Mouse (Mus musculus) liver, adult 10 weeks (tissue): ENCODE measurements around the gene Hnrnpul2. TPM values are rescaled to one million over a fixed set of nuclear protein-coding genes. Genes with fewer than 3 reads are reported as not detected.

Source experiments
- polyA plus RNA-seq: library from polyadenylated mRNA; stranded (reverse); fragments of 350-450 nt; fragmentation: Illumina TruSeq; extraction: RNeasy Lipid Tissue Mini Kit (QIAGEN cat#74804); gene quantifications from one replicate; pipeline ENCODE4 v1.2.3, GENCODE M21; 2014; ENCODE audit warnings: low read depth, low replicate concordance

Hnrnpul2 gene
- polyA plus RNA-seq, 1 experiment from 2014 or later = 49.7 TPM

Other genes with a start within 250 kb of the Hnrnpul2 start
- not detected for gene Slc22a8, start 228.8 kb upstream of the Hnrnpul2 start, polyA plus RNA-seq
- not detected for gene Slc22a6, start 202.0 kb upstream of the Hnrnpul2 start, polyA plus RNA-seq
- gene Chrm1, start 156.2 kb upstream of the Hnrnpul2 start, polyA plus RNA-seq = 0.08 TPM
- 49.2 TPM for gene Slc3a2, start 96.6 kb upstream of the Hnrnpul2 start, polyA plus RNA-seq
- gene Wdr74, start 84.2 kb upstream of the Hnrnpul2 start, polyA plus RNA-seq = 8.7 TPM
- not detected for gene 1700092M07Rik, start 79.3 kb upstream of the Hnrnpul2 start, polyA plus RNA-seq
- gene Stx5a, start 78.6 kb upstream of the Hnrnpul2 start, polyA plus RNA-seq = 45.2 TPM
- gene Nxf1, start 62.9 kb upstream of the Hnrnpul2 start, polyA plus RNA-seq = 39.4 TPM
- gene Tmem223, start 49.0 kb upstream of the Hnrnpul2 start, polyA plus RNA-seq = 19.2 TPM
- 30.8 TPM for gene Tmem179b, start 45.5 kb upstream of the Hnrnpul2 start, polyA plus RNA-seq
- gene Taf6l, start 33.6 kb upstream of the Hnrnpul2 start, polyA plus RNA-seq = not detected
- 19.2 TPM for gene Polr2g, start 21.4 kb upstream of the Hnrnpul2 start, polyA plus RNA-seq
- not detected for gene Zbtb3, start 17.5 kb upstream of the Hnrnpul2 start, polyA plus RNA-seq
- 27.0 TPM for gene Ttc9c, start 677 bp upstream of the Hnrnpul2 start, polyA plus RNA-seq
- gene AC129217.1, start 9.8 kb downstream of the Hnrnpul2 start, polyA plus RNA-seq = not detected
- 6.6 TPM for gene Bscl2, start 17.5 kb downstream of the Hnrnpul2 start, polyA plus RNA-seq
- not detected for gene Gng3, start 19.2 kb downstream of the Hnrnpul2 start, polyA plus RNA-seq
- not detected for gene Lrrn4cl, start 30.8 kb downstream of the Hnrnpul2 start, polyA plus RNA-seq
- gene Ubxn1, start 51.5 kb downstream of the Hnrnpul2 start, polyA plus RNA-seq = 32.8 TPM
- 2.7 TPM for gene Uqcc3, start 60.9 kb downstream of the Hnrnpul2 start, polyA plus RNA-seq
- 49.1 TPM for gene Lbhd1, start 63.7 kb downstream of the Hnrnpul2 start, polyA plus RNA-seq
- not detected for gene Gm49403, start 63.9 kb downstream of the Hnrnpul2 start, polyA plus RNA-seq
- gene 1810009A15Rik, start 68.8 kb downstream of the Hnrnpul2 start, polyA plus RNA-seq = 9.1 TPM
- gene Gm49416, start 68.9 kb downstream of the Hnrnpul2 start, polyA plus RNA-seq = not detected
- 0.77 TPM for gene Ints5, start 73.0 kb downstream of the Hnrnpul2 start, polyA plus RNA-seq
- gene Ganab, start 78.1 kb downstream of the Hnrnpul2 start, polyA plus RNA-seq = 79.5 TPM
- gene B3gat3, start 100.4 kb downstream of the Hnrnpul2 start, polyA plus RNA-seq = 6.2 TPM
- gene Rom1, start 109.3 kb downstream of the Hnrnpul2 start, polyA plus RNA-seq = 0.50 TPM
- 5.5 TPM for gene Eml3, start 109.5 kb downstream of the Hnrnpul2 start, polyA plus RNA-seq
- gene Mta2, start 121.9 kb downstream of the Hnrnpul2 start, polyA plus RNA-seq = 28.0 TPM
- 2.6 TPM for gene Tut1, start 133.8 kb downstream of the Hnrnpul2 start, polyA plus RNA-seq
- gene Eef1g, start 147.0 kb downstream of the Hnrnpul2 start, polyA plus RNA-seq = 44.9 TPM
- 3.2 TPM for gene Ahnak, start 169.3 kb downstream of the Hnrnpul2 start, polyA plus RNA-seq